Mouse (Mus musculus): ENCODE measurements at regions not wholly inside any gene's neighbourhood (a gene's known extent, or its start where the extent isn't known, plus 50 kb on each side); places are given as distances from the start of the nearest gene placed in this dataset.

DNA sequence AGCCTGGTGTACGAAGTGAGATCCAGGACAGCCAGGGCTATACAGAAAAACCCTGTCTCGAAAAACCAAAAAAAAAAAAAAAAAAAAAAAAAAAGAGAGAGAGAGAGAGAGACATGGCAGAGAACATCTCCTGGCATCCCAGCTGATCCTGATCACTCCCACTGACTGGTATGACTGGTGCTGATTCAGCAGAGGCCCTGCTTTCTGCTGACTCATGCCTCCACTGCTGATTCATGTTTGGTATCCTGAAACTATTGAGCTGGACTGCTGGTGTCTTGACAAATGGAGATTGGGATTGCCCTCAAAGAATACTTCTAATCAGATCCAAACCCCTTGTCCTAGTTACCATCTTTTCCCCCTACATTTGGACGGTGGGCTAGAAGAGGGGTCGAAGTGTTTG is 101.9 kb downstream of the Nhlrc3 start:
- DNase-seq (ENCODE audit: low spot score) (no peak), ATAC-seq (replicated peaks; ENCODE audit: low FRiP score, low read depth) (no peak)
- H3K27me3 ChIP-seq (ENCODE audit: insufficient read depth, low read length), result no peaks in the 10 kb centered on the region
- no peak for TF ChIP-seq CTCF (IDR thresholded peaks at IDR 0.05; ENCODE audit: low read depth)
- H3K4me1 ChIP-seq (replicated peaks; ENCODE audit: insufficient read depth, low read length), result no peaks in the 10 kb centered on the region
- H3K9me3 ChIP-seq (replicated peaks; ENCODE audit: low read length), result 0 out of 2 replicates have a peak, but pooled peaks cover 9% of the 10 kb centered on the region
- no peak overlapping the region for H3K9ac ChIP-seq (ENCODE audit: low read depth, low read length)
- no peaks in the 10 kb centered on the region for H3K36me3 ChIP-seq (ENCODE audit: insufficient read depth, low read length)
- no peak overlapping the region for H3K4me3 ChIP-seq (replicated peaks; ENCODE audit: low read depth, low read length)
- whole genome bisulfite sequencing, result 85% methylated on average over 4 of the region's 4 CpGs
- H3K4me2 ChIP-seq (ENCODE audit: low read length), result no peak overlapping the region
- no peak overlapping the region for H3K27ac ChIP-seq

DNA sequence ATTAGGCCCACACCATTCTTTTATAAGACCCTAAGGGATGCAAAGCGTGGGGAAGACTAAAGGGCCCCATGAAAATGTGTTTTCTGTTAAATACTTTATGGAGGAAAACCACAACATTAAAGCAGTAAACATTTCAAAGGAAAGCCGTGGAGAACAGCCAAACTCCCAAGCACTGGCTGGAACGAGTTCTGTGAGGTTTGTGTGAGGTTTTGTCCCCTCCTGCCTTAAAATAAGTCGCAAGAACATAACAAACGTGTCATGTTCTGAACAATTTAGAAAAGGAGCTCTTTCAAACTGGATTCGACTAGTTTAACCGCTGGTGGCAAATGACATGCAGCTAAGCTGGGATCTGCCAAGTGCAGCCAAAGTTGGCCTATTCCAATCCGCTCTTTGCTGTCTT is 109.4 kb downstream of the Nhlrc3 start:
- Histone ChIP-seq H3K27me3 (ENCODE audit: insufficient read depth, low read length) (no peaks in the 10 kb centered on the region), H3K4me3 (replicated peaks; ENCODE audit: low read depth, low read length) (no peak overlapping the region), H3K4me1 (replicated peaks; ENCODE audit: insufficient read depth, low read length) (no peaks in the 10 kb centered on the region), H3K4me2 (ENCODE audit: low read length) (no peak overlapping the region), H3K27ac (peak overlapping the region; percentile 43), H3K36me3 (ENCODE audit: insufficient read depth, low read length) (no peaks in the 10 kb centered on the region), H3K9me3 (replicated peaks; ENCODE audit: low read length) (0 out of 2 replicates have a peak, but pooled peaks cover 5% of the 10 kb centered on the region), H3K9ac (ENCODE audit: low read depth, low read length) (no peak overlapping the region)
- 42% methylated on average over 8 of the region's 8 CpGs for WGBS
- ATAC-seq (replicated peaks; ENCODE audit: low FRiP score, low read depth), result peak; percentile 33; the same call in 1 of the 2 replicates
- TF ChIP-seq CTCF (IDR thresholded peaks at IDR 0.05; ENCODE audit: low read depth), result 0 out of 2 replicates have a peak, but pooled peaks have one; percentile 6
- DNase-seq (ENCODE audit: low spot score), result peak; percentile 87

- ATAC-seq (replicated peaks; ENCODE audit: low FRiP score, low read depth) (no peak), DNase-seq (ENCODE audit: low spot score) (no peak)
- no peak overlapping the region for H3K4me2 ChIP-seq (ENCODE audit: low read length)
- H3K27me3 ChIP-seq (ENCODE audit: insufficient read depth, low read length), result no peaks in the 10 kb centered on the region
- 0 out of 2 replicates have a peak, but pooled peaks cover 5% of the 10 kb centered on the region for H3K9me3 ChIP-seq (replicated peaks; ENCODE audit: low read length)
- 56% methylated on average over 7 of the region's 7 CpGs for WGBS
- TF ChIP-seq CTCF (IDR thresholded peaks at IDR 0.05; ENCODE audit: low read depth), result no peak
- no peaks in the 10 kb centered on the region for H3K36me3 ChIP-seq (ENCODE audit: insufficient read depth, low read length)
- H3K4me3 ChIP-seq (replicated peaks; ENCODE audit: low read depth, low read length), result no peak overlapping the region
- peak overlapping the region; percentile 43 for H3K27ac ChIP-seq
- H3K9ac ChIP-seq (ENCODE audit: low read depth, low read length), result no peak overlapping the region
- H3K4me1 ChIP-seq (replicated peaks; ENCODE audit: insufficient read depth, low read length), result no peaks in the 10 kb centered on the region
These were observed 109.8 kb downstream of the Nhlrc3 start for GRCm38 (mm10) chr3:53353282-53353681.

GRCm38 (mm10) chr3:53343638-53344037 is 119.5 kb downstream of the Nhlrc3 start:
- Histone ChIP-seq H3K9me3 (replicated peaks; ENCODE audit: low read length) (no peaks in the 10 kb centered on the region), H3K9ac (ENCODE audit: low read depth, low read length) (no peak overlapping the region), H3K27ac (no peak overlapping the region), H3K4me1 (replicated peaks; ENCODE audit: insufficient read depth, low read length) (no peaks in the 10 kb centered on the region), H3K4me2 (ENCODE audit: low read length) (no peak overlapping the region), H3K36me3 (ENCODE audit: insufficient read depth, low read length) (no peaks in the 10 kb centered on the region), H3K27me3 (ENCODE audit: insufficient read depth, low read length) (no peaks in the 10 kb centered on the region), H3K4me3 (replicated peaks; ENCODE audit: low read depth, low read length) (no peak overlapping the region)
- DNase-seq (ENCODE audit: low spot score) (peak; percentile 67), ATAC-seq (replicated peaks; ENCODE audit: low FRiP score, low read depth) (peak; percentile 65)
- TF ChIP-seq CTCF (IDR thresholded peaks at IDR 0.05; ENCODE audit: low read depth), result no peak
- 48% methylated on average over 6 of the region's 6 CpGs for WGBS

DNA sequence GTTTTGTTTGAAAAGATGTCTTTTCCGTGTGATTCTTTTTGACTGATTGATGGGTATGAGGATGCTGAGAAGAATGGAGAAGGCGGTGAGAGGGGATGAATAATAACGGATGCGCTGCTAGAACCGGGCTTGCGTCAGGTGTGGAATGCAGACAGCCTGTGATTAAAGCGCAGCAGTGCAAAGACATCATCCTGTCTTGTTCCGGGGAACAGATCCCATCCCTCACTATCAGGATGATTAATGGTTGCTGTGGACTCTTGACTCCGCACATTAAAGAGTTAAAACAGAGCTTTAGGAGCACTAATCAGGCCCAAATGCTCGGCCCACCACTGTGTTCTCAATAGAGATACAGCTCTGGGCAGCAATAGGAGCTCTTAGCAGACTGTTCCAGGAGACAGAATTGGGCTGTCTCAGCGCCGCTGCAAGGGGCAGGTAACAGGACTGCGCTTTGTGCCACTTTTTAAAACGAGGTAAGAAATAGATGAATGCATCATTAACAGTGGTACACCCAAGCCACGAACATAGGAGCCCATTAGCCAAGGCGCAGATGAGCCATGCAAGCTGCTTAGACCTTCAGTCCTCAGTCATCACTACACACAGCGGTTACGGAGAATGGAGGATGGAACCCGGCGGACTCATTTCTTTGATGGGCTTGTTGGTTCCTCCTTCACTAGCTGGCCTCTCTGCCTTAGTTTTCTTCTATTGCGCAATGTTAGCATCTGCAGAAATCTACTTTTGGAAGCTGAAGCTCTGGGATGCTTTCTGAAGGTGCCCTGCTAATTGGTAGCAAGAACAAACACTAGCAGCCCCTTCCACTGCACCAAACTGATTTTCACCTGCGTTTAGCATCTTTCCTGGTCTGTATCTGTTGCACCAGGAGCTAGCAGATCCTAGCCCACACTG is 121.6 kb downstream of the Nhlrc3 start:
- H3K4me3 ChIP-seq (replicated peaks; ENCODE audit: low read depth, low read length), result no peak overlapping the region
- WGBS, result 64% methylated on average over 22 of the region's 22 CpGs
- no peaks in the 10 kb centered on the region for H3K27me3 ChIP-seq (ENCODE audit: insufficient read depth, low read length)
- DNase-seq (ENCODE audit: low spot score), result no peak
- H3K36me3 ChIP-seq (ENCODE audit: insufficient read depth, low read length), result no peaks in the 10 kb centered on the region
- H3K27ac ChIP-seq, result no peak overlapping the region
- no peak for ATAC-seq (replicated peaks; ENCODE audit: low FRiP score, low read depth)
- no peak overlapping the region for H3K9ac ChIP-seq (ENCODE audit: low read depth, low read length)
- no peaks in the 10 kb centered on the region for H3K9me3 ChIP-seq (replicated peaks; ENCODE audit: low read length)
- H3K4me2 ChIP-seq (ENCODE audit: low read length), result no peak overlapping the region
- no peaks in the 10 kb centered on the region for H3K4me1 ChIP-seq (replicated peaks; ENCODE audit: insufficient read depth, low read length)
- no peak for TF ChIP-seq CTCF (IDR thresholded peaks at IDR 0.05; ENCODE audit: low read depth)

- WGBS, result 93% methylated on average over 7 of the region's 7 CpGs
- no peak overlapping the region for H3K9ac ChIP-seq (ENCODE audit: low read depth, low read length)
- ATAC-seq (replicated peaks; ENCODE audit: low FRiP score, low read depth) (no peak), DNase-seq (ENCODE audit: low spot score) (no peak)
- no peaks in the 10 kb centered on the region for H3K4me1 ChIP-seq (replicated peaks; ENCODE audit: insufficient read depth, low read length)
- TF ChIP-seq CTCF (IDR thresholded peaks at IDR 0.05; ENCODE audit: low read depth), result no peak
- no peak overlapping the region for H3K4me2 ChIP-seq (ENCODE audit: low read length)
- no peaks in the 10 kb centered on the region for H3K36me3 ChIP-seq (ENCODE audit: insufficient read depth, low read length)
- no peak overlapping the region for H3K27ac ChIP-seq
- no peaks in the 10 kb centered on the region for H3K9me3 ChIP-seq (replicated peaks; ENCODE audit: low read length)
- no peaks in the 10 kb centered on the region for H3K27me3 ChIP-seq (ENCODE audit: insufficient read depth, low read length)
- no peak overlapping the region for H3K4me3 ChIP-seq (replicated peaks; ENCODE audit: low read depth, low read length)
These were observed 124.6 kb downstream of the Nhlrc3 start for GRCm38 (mm10) chr3:53338571-53338970.

All from kidney, postnatal 0 days (tissue).